Mouse (Mus musculus): ENCODE measurements at regions not wholly inside any gene's neighbourhood (a gene's known extent, or its start where the extent isn't known, plus 50 kb on each side); places are given as distances from the start of the nearest gene placed in this dataset.

GRCm38 (mm10) chr11:56165759-56166158 lies 124.9 kb upstream of the Nmur2 start:
- no peak for DNase-seq (ENCODE audit: low read depth)

- no peak for DNase-seq (ENCODE audit: low read depth)
Observed at GRCm38 (mm10) chr11:56160286-56160685, 119.5 kb upstream of the Nmur2 start.

DNA sequence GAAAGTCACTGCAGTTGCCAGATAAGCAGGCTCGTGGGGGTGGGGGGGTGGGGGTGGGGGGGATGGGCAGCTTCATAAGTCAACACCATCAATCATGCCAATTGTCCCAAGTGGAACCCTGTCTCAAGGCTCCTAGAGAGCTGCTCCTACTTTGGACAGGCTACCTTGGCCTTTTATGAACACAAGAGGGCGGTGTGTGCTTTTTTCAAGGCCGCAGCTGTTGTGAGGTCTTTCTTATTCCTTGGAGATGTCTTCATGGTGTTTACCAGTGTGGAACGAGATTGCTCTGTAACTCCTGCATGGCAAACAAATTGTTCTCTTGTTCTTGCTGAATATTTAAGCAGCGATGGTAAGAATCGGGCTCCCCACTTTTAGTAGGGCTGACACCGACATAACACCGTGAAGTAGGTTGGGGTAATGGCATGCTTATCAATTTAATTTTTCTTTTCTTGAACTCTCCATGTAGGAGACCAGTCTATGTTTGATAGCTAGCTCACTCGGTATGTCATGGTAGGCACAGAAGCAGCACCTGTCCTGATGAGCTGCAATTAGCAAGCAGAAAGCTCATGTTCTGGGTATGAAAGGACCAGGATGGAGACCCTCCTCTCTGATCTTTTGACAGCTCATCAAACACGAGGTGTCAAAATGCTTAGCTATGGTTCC lies 118.7 kb upstream of the Nmur2 start:
- DNase-seq (ENCODE audit: low read depth), result no peak

GRCm38 (mm10) chr11:56150825-56151342 lies 110.1 kb upstream of the Nmur2 start:
- DNase-seq (ENCODE audit: low read depth), result no peak

DNA sequence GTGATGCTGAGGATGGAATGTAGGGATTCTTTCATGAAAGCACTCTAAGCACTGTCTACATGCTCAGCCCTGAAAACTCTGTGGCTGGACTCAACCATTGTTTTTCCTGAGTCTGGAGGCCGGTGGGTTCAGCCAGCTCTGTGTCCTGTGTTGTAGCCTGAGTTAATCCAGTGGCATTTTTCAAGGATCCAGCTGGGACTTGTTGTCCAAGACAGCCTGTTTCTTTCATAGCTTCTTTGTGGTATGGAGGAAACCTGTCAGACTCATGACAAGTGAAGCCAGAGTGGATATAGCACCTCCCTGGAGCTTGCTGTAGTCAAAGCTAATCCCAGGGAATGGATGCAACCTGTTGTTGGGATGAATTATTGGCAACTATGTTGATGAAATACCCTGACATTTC lies 108.9 kb upstream of the Nmur2 start:
- DNase-seq (ENCODE audit: low read depth), result no peak

DNA sequence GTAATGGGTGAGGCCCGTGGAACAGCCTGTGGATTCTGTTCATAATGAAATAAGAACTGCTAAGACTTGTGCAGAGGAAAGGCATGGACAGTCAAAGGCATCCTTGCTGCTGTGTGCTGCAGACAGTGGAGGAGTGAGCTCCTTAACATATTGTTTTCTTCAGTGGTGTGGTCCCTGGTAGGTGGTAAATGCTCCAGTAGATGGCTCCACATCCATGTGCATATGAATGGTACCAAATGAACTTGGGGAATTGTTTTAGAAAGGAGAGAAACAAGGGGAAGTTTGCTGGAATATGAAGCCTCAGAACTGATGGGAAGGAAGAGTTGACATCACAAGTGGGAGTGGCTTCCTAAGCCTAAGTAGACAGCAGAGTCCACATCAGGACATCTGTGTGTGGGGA lies 108.1 kb upstream of the Nmur2 start:
- no peak for DNase-seq (ENCODE audit: low read depth)

DNA sequence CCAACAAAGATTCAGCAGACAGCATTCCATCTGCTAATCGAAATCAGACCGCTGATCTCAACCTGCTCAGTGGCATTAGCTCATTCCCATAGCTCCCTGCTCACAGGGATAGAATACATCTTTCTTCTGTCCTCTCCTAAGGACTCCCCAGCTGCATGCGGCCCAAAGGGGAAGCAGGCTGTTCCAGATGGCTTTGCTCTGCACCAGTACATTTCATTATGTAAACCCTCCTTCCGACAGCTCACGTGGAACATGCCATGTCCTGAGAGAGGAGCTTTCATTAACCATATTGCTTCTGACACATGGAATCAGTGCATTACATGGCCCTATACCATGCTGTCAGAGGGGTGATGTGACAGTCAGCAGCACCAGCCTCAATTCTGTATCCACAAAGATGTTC lies 105.9 kb upstream of the Nmur2 start:
- DNase-seq (ENCODE audit: low read depth), result no peak

GRCm38 (mm10) chr11:56131339-56131823 lies 90.6 kb upstream of the Nmur2 start:
- DNase-seq (ENCODE audit: low read depth), result peak; percentile 9

DNA sequence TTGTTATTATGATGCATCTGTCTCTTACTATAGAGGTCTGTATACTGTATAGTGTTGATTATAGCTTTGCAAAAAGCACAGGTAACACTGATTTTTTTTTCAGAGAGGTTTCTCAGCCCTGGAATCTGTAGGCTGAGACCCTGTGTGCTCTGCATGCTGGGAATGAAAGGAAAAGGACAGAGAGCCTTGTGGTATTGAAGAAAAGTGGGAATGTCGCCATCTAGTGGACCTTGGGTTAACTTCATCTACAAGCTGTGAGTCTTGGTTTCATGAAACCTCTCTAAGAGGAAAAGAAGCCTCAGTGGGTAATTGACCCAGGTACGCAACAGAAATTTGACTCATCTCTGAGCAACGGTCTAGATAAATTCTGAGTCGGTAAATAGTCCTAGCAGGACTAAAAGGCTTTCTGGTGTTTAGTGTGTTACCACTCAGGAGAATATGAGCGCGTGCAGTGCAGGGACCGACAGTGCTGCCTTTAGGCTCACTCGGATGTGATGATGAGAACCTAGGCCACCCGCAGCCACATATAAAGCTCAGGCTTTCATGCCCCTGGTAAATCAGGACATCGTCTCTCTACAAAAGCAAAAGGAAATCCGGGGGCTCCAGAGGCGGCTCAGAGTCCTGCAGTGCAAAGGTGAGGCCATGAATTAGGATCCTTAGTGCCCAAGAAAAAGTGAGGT lies 75.9 kb upstream of the Nmur2 start:
- peak; percentile 16 for DNase-seq (ENCODE audit: low read depth)

- peak; percentile 44 for DNase-seq (ENCODE audit: low read depth)
Observed at GRCm38 (mm10) chr11:56107929-56108328, 67.1 kb upstream of the Nmur2 start.

DNA sequence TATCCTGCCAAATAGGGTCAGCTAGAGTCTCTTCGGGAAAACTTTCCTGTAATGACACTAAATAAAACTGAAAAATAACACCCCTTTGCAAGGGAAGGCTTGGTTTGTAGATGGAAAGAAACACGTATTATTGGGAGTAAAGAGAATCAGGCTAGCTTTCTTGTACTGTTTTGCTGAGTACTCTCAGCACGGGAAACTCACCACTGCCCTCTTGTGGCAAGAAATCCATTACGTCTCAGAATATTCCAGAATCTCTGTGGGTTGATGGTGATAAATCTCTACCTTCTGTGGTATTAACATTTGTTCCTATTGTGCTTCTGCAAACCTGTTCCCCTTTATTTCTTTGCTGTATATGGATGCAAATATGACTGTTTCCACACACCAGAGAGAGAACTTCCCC lies 64.8 kb upstream of the Nmur2 start:
- no peak for DNase-seq (ENCODE audit: low read depth)

DNA sequence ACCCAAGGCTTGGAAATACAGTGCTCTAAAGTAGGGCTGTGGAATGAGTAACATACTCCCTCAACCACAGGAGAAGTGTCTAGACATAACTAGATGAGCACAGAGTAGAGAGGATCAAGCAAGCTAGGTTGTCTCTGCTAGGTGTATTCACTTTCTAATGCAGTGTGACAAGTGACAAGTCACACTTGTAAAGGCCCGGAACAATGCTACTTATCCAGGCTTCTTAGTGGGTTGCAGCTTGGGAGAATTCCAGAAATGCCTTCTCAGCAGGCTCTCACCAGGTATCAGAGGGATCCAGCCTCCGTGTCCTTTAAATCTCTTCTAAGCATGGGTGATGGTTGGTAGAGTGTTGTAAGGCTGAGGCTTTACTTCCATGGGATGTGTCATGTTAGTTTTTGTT lies 52.1 kb upstream of the Nmur2 start:
- DNase-seq (ENCODE audit: low read depth), result no peak

Data from fibroblast of lung, adult 2 months (primary cell).